In the genomic region with DNA sequence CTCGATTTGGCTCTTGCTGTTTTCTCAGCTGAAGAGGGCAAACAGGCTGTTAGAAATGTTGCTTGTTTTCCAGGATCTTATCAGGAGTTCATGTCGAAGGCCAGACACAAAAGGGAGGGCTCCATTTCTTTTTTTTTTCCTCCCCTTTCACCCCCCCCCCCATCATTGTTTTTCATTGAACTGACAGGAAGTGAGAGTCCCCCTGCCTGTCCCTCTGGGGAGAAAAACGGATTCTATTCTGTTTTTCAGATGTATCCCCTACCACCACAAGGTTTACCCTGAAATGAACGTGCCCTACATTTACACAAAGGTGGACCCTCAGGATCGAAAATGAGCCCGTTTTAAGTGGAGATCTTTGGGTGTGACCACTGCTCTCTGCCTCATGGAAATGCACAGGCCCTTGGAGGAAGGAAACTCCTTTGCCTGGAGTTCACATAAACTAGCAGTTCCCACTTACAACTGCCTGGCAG, we compare ENCODE assay signal across 10 mouse cellular contexts. TPM values are rescaled to one million over a fixed set of nuclear protein-coding genes. Genes with fewer than 3 reads are reported as not detected.
DNase-seq lines count a peak whose midpoint lies in the region; ATAC-seq and TF ChIP-seq lines count a peak whose summit lies in the region.
"Had no signal": no experiment of that assay in that cellular context is flagged by ENCODE, and none has a peak within 500 bp of the region (broad histone marks: within the 10 kb centered on the region; RNA-seq: fewer than 3 reads in every experiment).

No protein-coding gene starts in this region.

- no peaks in the 10 kb centered on the region for H3K4me1 ChIP-seq in limb, embryonic 13.5 days
- peaks cover 5% of the 10 kb centered on the region; the same call in 1 of the 2 replicates for H3K4me1 ChIP-seq in limb, embryonic 10.5 days
- H3K4me1 ChIP-seq in kidney, postnatal 0 days (replicated peaks; ENCODE audit: insufficient read depth, low read length) = 0 out of 2 replicates have a peak, but pooled peaks cover 5% of the 10 kb centered on the region
- no peaks in the 10 kb centered on the region for H3K4me1 ChIP-seq in small intestine, adult 2 months (ENCODE audit: control insufficient read depth, insufficient read depth, insufficient read length, low read length)
- no peaks in the 10 kb centered on the region for H3K4me1 ChIP-seq in intestine, embryonic 15.5 days (replicated peaks)
- H3K4me1 ChIP-seq: limb, embryonic 12.5 days had no signal

- 0 out of 2 replicates have a peak, but pooled peaks cover 7% of the 10 kb centered on the region for H3K9me3 ChIP-seq in limb, embryonic 13.5 days
- H3K9me3 ChIP-seq in limb, embryonic 10.5 days (replicated peaks) = no peaks in the 10 kb centered on the region
- no peaks in the 10 kb centered on the region for H3K9me3 ChIP-seq in kidney, postnatal 0 days (replicated peaks; ENCODE audit: low read length)
- no peaks in the 10 kb centered on the region for H3K9me3 ChIP-seq in intestine, embryonic 15.5 days
- H3K9me3 ChIP-seq: G1E; limb, embryonic 12.5 days had no signal

- no peaks in the 10 kb centered on the region for H3K27me3 ChIP-seq in limb, embryonic 13.5 days
- no peaks in the 10 kb centered on the region for H3K27me3 ChIP-seq in limb, embryonic 10.5 days (ENCODE audit: low read depth, poor library complexity, severe bottlenecking)
- no peaks in the 10 kb centered on the region for H3K27me3 ChIP-seq in kidney, postnatal 0 days (ENCODE audit: insufficient read depth, low read length)
- no peaks in the 10 kb centered on the region for H3K27me3 ChIP-seq in small intestine, adult 2 months (ENCODE audit: control insufficient read depth, insufficient read depth, low read length)
- H3K27me3 ChIP-seq in intestine, embryonic 15.5 days (replicated peaks) = no peaks in the 10 kb centered on the region
- H3K27me3 ChIP-seq: limb, embryonic 12.5 days had no signal

- WGBS in limb, embryonic 13.5 days = 75% methylated on average over 6 of the region's 6 CpGs
- 84% methylated on average over 6 of the region's 6 CpGs for WGBS in limb, embryonic 10.5 days
- WGBS in kidney, postnatal 0 days = 43% methylated on average over 6 of the region's 6 CpGs
- WGBS in small intestine, adult 2 months = 40% methylated on average over 6 of the region's 6 CpGs
- 53% methylated on average over 6 of the region's 6 CpGs for WGBS in intestine, embryonic 15.5 days

- no peak for ATAC-seq in limb, embryonic 13.5 days (ENCODE audit: low FRiP score, low read depth)
- ATAC-seq in kidney, postnatal 0 days (replicated peaks; ENCODE audit: low FRiP score, low read depth) = no peak
- no peak for ATAC-seq in intestine, embryonic 15.5 days

- H3K36me3 ChIP-seq in limb, embryonic 13.5 days = no peaks in the 10 kb centered on the region
- no peaks in the 10 kb centered on the region for H3K36me3 ChIP-seq in limb, embryonic 10.5 days
- no peaks in the 10 kb centered on the region for H3K36me3 ChIP-seq in kidney, postnatal 0 days (ENCODE audit: insufficient read depth, low read length)
- H3K36me3 ChIP-seq in small intestine, adult 2 months (ENCODE audit: control insufficient read depth, insufficient read depth, low read length) = no peaks in the 10 kb centered on the region
- no peaks in the 10 kb centered on the region for H3K36me3 ChIP-seq in intestine, embryonic 15.5 days
- H3K36me3 ChIP-seq: G1E; limb, embryonic 12.5 days had no signal

- H3K27ac ChIP-seq in limb, embryonic 13.5 days = 0 out of 2 replicates have a peak overlapping the region, but pooled peaks have one; percentile 15
- H3K27ac ChIP-seq in limb, embryonic 10.5 days = no peak overlapping the region
- H3K27ac ChIP-seq in kidney, postnatal 0 days = peak overlapping the region; percentile 73
- H3K27ac ChIP-seq in small intestine, adult 2 months (ENCODE audit: insufficient read depth, low read depth, low read length) = peak overlapping the region; percentile 33
- H3K27ac ChIP-seq in intestine, embryonic 15.5 days = no peak overlapping the region
- H3K27ac ChIP-seq: limb, embryonic 12.5 days had no signal

- no peak overlapping the region for H3K4me2 ChIP-seq in limb, embryonic 13.5 days (replicated peaks)
- H3K4me2 ChIP-seq in kidney, postnatal 0 days (ENCODE audit: low read length) = no peak overlapping the region
- no peak overlapping the region for H3K4me2 ChIP-seq in intestine, embryonic 15.5 days (replicated peaks)
- H3K4me2 ChIP-seq: limb, embryonic 12.5 days had no signal

- no peak overlapping the region for H3K9ac ChIP-seq in limb, embryonic 13.5 days
- no peak overlapping the region for H3K9ac ChIP-seq in kidney, postnatal 0 days (ENCODE audit: low read depth, low read length)
- H3K9ac ChIP-seq in intestine, embryonic 15.5 days = no peak overlapping the region
- H3K9ac ChIP-seq: limb, embryonic 12.5 days had no signal

- no peak for TF ChIP-seq POLR2A in small intestine, adult 2 months (IDR thresholded peaks at IDR 0.05; ENCODE audit: low read depth, low read length)

- no peak for DNase-seq in limb, embryonic 10.5 days (ENCODE audit: low spot score)
- peak; percentile 97 for DNase-seq in heart, adult 11 months
- no peak for DNase-seq in kidney, postnatal 0 days (ENCODE audit: low spot score)
- DNase-seq in retina, postnatal 1 day = no peak
- no peak for DNase-seq in cerebellum, adult 11-12 months

- no peak overlapping the region for H3K4me3 ChIP-seq in limb, embryonic 13.5 days
- H3K4me3 ChIP-seq in limb, embryonic 10.5 days = no peak overlapping the region
- H3K4me3 ChIP-seq in kidney, postnatal 0 days (replicated peaks; ENCODE audit: low read depth, low read length) = no peak overlapping the region
- H3K4me3 ChIP-seq in small intestine, adult 2 months (ENCODE audit: low read depth, low read length) = peak overlapping the region; percentile 23; the same call in 1 of the 2 replicates
- H3K4me3 ChIP-seq in intestine, embryonic 15.5 days (replicated peaks) = no peak overlapping the region
- H3K4me3 ChIP-seq: limb, embryonic 12.5 days had no signal

- TF ChIP-seq CTCF in kidney, postnatal 0 days (IDR thresholded peaks at IDR 0.05; ENCODE audit: low read depth) = no peak
- TF ChIP-seq CTCF in small intestine, adult 2 months (IDR thresholded peaks at IDR 0.05; ENCODE audit: extremely low read depth, insufficient read length, insufficient replicate concordance, low read depth, low read length) = no peak

RNA-seq across cellular contexts. Expression of a gene that starts 25.6 kb away (rescaled TPM):
- 48.6 and 49.2 TPM in 2 replicates for polyA plus RNA-seq in limb, embryonic 13.5 days (2015; fragmentation: Nextera tagmentation; extraction: Ambion mirVana)
- polyA plus RNA-seq in limb, embryonic 10.5 days (2016; fragmentation: Nextera tagmentation; extraction: Ambion mirVana) = 34.0 and 36.0 TPM in 2 replicates
- 50.2 and 53.9 TPM in 2 replicates for polyA plus RNA-seq in kidney, postnatal 0 days (2015; fragmentation: Nextera tagmentation; extraction: Ambion mirVana)
- 9.8 and 10.8 TPM in 2 replicates for polyA plus RNA-seq in small intestine, adult 2 months (2012; rRNA removed)
- polyA plus RNA-seq in intestine, embryonic 15.5 days (2015; fragmentation: Nextera tagmentation; extraction: Ambion mirVana) = 21.9 and 22.3 TPM in 2 replicates
- polyA plus RNA-seq: G1E had no signal

Comparison
In these comparisons a context has a peak if more than half of its experiments do, and no peak if none do; other contexts are left out.
1. H3K27ac ChIP-seq: peak in limb, embryonic 13.5 days (single experiment), kidney, postnatal 0 days (single experiment) and small intestine, adult 2 months (single experiment); none in limb, embryonic 10.5 days (single experiment) and intestine, embryonic 15.5 days (single experiment).